Mouse (Mus musculus): ENCODE measurements around the gene Zfp777.

DNA sequence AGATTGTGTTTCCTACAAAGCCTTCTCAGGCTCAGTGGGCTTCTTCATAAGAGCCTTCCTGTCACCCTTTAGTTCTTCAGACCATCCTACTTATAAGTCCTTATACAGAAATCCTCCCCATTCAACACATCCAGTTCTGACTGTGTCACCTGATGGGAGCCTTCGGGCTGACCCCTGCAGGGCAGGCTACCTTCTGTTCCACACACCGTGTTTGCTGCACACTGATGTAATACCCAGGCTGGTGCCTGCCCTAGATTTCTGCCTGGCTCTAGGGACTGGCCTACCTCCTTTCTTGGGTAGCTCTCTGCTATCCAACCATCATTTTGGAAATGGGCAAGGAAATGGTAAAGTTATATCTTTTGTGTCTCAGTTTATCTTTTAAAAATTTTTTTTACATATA, 26.0 kb downstream of the Zfp777 start:
- TF ChIP-seq CTCF (IDR thresholded peaks at IDR 0.05; ENCODE audit: low read depth) (no peak), EP300 (IDR thresholded peaks at IDR 0.05; ENCODE audit: low read depth) (no peak)

Data from liver, embryonic 14.5 days (tissue).